Mouse (Mus musculus) urinary bladder, postnatal 10 days (tissue): ENCODE data around the gene Ttc26.
"Not testable (repeated sequence)": the region's sequence is repeated elsewhere in the genome, so short reads cannot be mapped to it uniquely, and the experiment has no call there.

Experiments
- DNase-seq: peaks from one replicate; pipeline ENCODE4 v3.0.0; 2022; ENCODE audit warnings: low spot score

The Ttc26 gene

GRCm38 (mm10) chr6:38456425-38456824 is 75.2 kb downstream of the Ttc26 start:
- not testable (repeated sequence) for DNase-seq

DNA sequence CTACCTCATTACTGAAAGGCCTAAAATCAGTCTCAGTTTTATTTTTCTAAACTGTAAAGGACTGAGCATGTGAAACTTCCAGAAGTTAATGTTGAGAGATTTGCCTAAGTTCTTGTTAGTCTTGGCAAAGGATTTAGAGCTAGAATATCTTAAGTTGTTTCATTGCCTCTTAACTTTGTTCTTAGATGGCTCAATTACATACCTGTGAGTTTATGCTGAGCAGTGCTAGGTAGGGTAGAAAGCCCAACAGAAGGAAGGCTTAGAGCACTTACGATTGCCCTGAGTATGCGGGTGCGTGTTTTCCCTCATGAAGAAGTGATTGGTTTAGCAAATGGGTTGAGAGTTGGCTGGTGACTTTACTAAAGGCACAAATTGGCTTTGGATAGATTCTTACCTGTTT is 76.8 kb downstream of the Ttc26 start:
- no peak for DNase-seq

DNA sequence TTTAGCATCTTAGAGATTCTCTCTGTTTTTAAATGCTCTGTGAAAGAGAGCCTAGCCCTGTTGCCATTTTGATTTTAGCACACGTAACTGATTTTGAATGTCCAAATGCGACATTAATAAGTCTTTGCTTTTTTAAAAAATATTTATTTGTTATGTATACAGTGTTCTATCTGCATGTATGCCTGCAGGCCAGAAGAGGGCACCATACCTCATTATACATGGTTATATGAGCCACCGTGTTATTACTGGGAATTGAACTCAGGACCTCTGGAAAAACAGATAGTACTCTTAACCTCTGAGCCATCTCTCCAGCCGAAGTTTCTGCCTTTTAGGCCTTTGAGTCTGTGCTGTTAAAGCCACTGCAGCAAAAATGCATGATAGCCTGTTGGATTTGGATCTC is 88.3 kb downstream of the Ttc26 start:
- DNase-seq = no peak
